Mouse (Mus musculus) embryonic facial prominence, embryonic 10.5 days (tissue): Measurements from ENCODE around the gene Cerk. TPM values are rescaled to one million over a fixed set of nuclear protein-coding genes. Genes with fewer than 3 reads are reported as not detected.

Experiments used
- DNase-seq: peaks from one replicate; pipeline ENCODE4 v3.0.0-alpha.2; 2017; ENCODE audit warnings: low spot score
- H3K27ac ChIP-seq: fragments of 300-500 bp; sonication (generic); replicated peaks from 2 replicates; pipeline ENCODE4 v1.5.1; 2016; ENCODE audit warnings: mild to moderate bottlenecking
- H3K27me3 ChIP-seq: fragments of 300-500 bp; sonication (generic); replicated peaks from 2 replicates; pipeline ENCODE4 v1.6.1; 2016; ENCODE audit warnings: low read depth, mild to moderate bottlenecking; ENCODE audit not compliant: poor library complexity, severe bottlenecking
- H3K36me3 ChIP-seq: fragments of 300-500 bp; sonication (generic); replicated peaks from 2 replicates; pipeline ENCODE4 v1.6.1; 2016; ENCODE audit warnings: mild to moderate bottlenecking, moderate library complexity
- H3K4me1 ChIP-seq: fragments of 300-500 bp; sonication (generic); 2 replicates; pipeline ENCODE4 v1.6.1; 2016
- H3K4me3 ChIP-seq: fragments of 300-500 bp; sonication (generic); 2 replicates; pipeline ENCODE4 v1.5.1; 2016; ENCODE audit warnings: mild to moderate bottlenecking, moderate library complexity
- H3K9me3 ChIP-seq: fragments of 300-500 bp; sonication (generic); 2 replicates; pipeline ENCODE4 v1.6.1; 2016; ENCODE audit warnings: mild to moderate bottlenecking
- WGBS: fragments of 180-500 bp; shearing (Covaris S2); methylation state at CpG from one replicate; pipeline ENCODE4 v1.1.7; 2016; 5-methylcytosine and 5-hydroxymethylcytosine counted together
- polyA plus RNA-seq: library from polyadenylated mRNA; unstranded; fragments of >200 nt; fragmentation: Nextera tagmentation; extraction: Ambion mirVana; gene quantifications from 2 replicates; pipeline ENCODE4 v1.2.1, GENCODE M21; 2016

Cerk gene
- polyA plus RNA-seq, 1 experiment from 2014 or later, result 13.1 TPM

GRCm38 (mm10) chr15:86176166-86176565, 9.8 kb downstream of the Cerk start:
- DNase-seq, result no peak
- 85% methylated on average over 10 of the region's 10 CpGs for WGBS
- H3K27ac ChIP-seq, result no peak overlapping the region
- H3K9me3 ChIP-seq, result no peaks in the 10 kb centered on the region
- H3K36me3 ChIP-seq, result no peaks in the 10 kb centered on the region
- H3K27me3 ChIP-seq, result no peaks in the 10 kb centered on the region
- H3K4me1 ChIP-seq, result peaks cover 57% of the 10 kb centered on the region
- no peak overlapping the region for H3K4me3 ChIP-seq

GRCm38 (mm10) chr15:86175253-86176050, 10.5 kb downstream of the Cerk start:
- no peaks in the 10 kb centered on the region for H3K27me3 ChIP-seq
- no peak overlapping the region for H3K4me3 ChIP-seq
- WGBS, result 80% methylated on average over 3 of the region's 3 CpGs
- peaks cover 64% of the 10 kb centered on the region for H3K4me1 ChIP-seq
- H3K36me3 ChIP-seq, result no peaks in the 10 kb centered on the region
- no peaks in the 10 kb centered on the region for H3K9me3 ChIP-seq
- no peak overlapping the region for H3K27ac ChIP-seq
- DNase-seq, result no peak

GRCm38 (mm10) chr15:86173136-86173985, 12.6 kb downstream of the Cerk start:
- Histone ChIP-seq H3K4me3 (no peak overlapping the region), H3K27me3 (no peaks in the 10 kb centered on the region), H3K9me3 (no peaks in the 10 kb centered on the region), H3K36me3 (no peaks in the 10 kb centered on the region), H3K27ac (peak overlapping the region; percentile 36; the same call in 1 of the 2 replicates), H3K4me1 (peaks cover 85% of the 10 kb centered on the region)
- 29% methylated on average over 16 of the region's 16 CpGs for WGBS
- no peak for DNase-seq

- DNase-seq, result no peak
- no peaks in the 10 kb centered on the region for H3K36me3 ChIP-seq
- 79% methylated on average over 6 of the region's 6 CpGs for WGBS
- H3K4me1 ChIP-seq, result peaks cover 93% of the 10 kb centered on the region
- no peaks in the 10 kb centered on the region for H3K9me3 ChIP-seq
- no peak overlapping the region for H3K4me3 ChIP-seq
- no peak overlapping the region for H3K27ac ChIP-seq
- H3K27me3 ChIP-seq, result no peaks in the 10 kb centered on the region
Observed at GRCm38 (mm10) chr15:86172526-86172925, 13.4 kb downstream of the Cerk start.

- no peaks in the 10 kb centered on the region for H3K27me3 ChIP-seq
- H3K9me3 ChIP-seq, result no peaks in the 10 kb centered on the region
- WGBS, result 50% methylated on average over 3 of the region's 3 CpGs
- H3K27ac ChIP-seq, result no peak overlapping the region
- H3K4me1 ChIP-seq, result peaks cover 94% of the 10 kb centered on the region
- H3K36me3 ChIP-seq, result no peaks in the 10 kb centered on the region
- no peak for DNase-seq
- H3K4me3 ChIP-seq, result no peak overlapping the region
Observed at GRCm38 (mm10) chr15:86172124-86172523, 13.8 kb downstream of the Cerk start.

GRCm38 (mm10) chr15:86171316-86171715, 14.6 kb downstream of the Cerk start:
- peaks cover 86% of the 10 kb centered on the region for H3K4me1 ChIP-seq

GRCm38 (mm10) chr15:86169817-86170110, 16.2 kb downstream of the Cerk start:
- Histone ChIP-seq H3K27me3 (no peaks in the 10 kb centered on the region), H3K4me3 (no peak overlapping the region), H3K4me1 (peaks cover 75% of the 10 kb centered on the region), H3K27ac (0 out of 2 replicates have a peak overlapping the region, but pooled peaks have one; percentile 57), H3K36me3 (peaks cover 6% of the 10 kb centered on the region; the same call in 1 of the 2 replicates), H3K9me3 (no peaks in the 10 kb centered on the region)
- WGBS, result 76% methylated on average over 4 of the region's 4 CpGs
- no peak for DNase-seq

More at GRCm38 (mm10) chr15:86171316-86171715, 14.6 kb downstream of the Cerk start:
- Histone ChIP-seq H3K27ac (peak overlapping the region; percentile 19; the same call in 1 of the 2 replicates), H3K4me3 (no peak overlapping the region), H3K36me3 (no peaks in the 10 kb centered on the region), H3K27me3 (no peaks in the 10 kb centered on the region), H3K9me3 (no peaks in the 10 kb centered on the region)
- no peak for DNase-seq
- 66% methylated on average over 12 of the region's 12 CpGs for WGBS

GRCm38 (mm10) chr15:86168941-86169816, 16.8 kb downstream of the Cerk start:
- no peak for DNase-seq
- H3K27me3 ChIP-seq, result no peaks in the 10 kb centered on the region
- H3K27ac ChIP-seq, result peak overlapping the region; percentile 57
- no peaks in the 10 kb centered on the region for H3K9me3 ChIP-seq
- no peak overlapping the region for H3K4me3 ChIP-seq
- WGBS, result 85% methylated on average over 12 of the region's 12 CpGs
- H3K36me3 ChIP-seq, result peaks cover 9% of the 10 kb centered on the region; the same call in 1 of the 2 replicates
- H3K4me1 ChIP-seq, result peaks cover 70% of the 10 kb centered on the region

GRCm38 (mm10) chr15:86168505-86168867, 17.5 kb downstream of the Cerk start:
- H3K9me3 ChIP-seq, result no peaks in the 10 kb centered on the region
- H3K4me1 ChIP-seq, result peaks cover 63% of the 10 kb centered on the region
- H3K4me3 ChIP-seq, result no peak overlapping the region
- H3K36me3 ChIP-seq, result peaks cover 9% of the 10 kb centered on the region; the same call in 1 of the 2 replicates
- peak overlapping the region; percentile 57; the same call in 1 of the 2 replicates for H3K27ac ChIP-seq
- DNase-seq, result no peak
- no peaks in the 10 kb centered on the region for H3K27me3 ChIP-seq
- WGBS, result 59% methylated on average over 7 of the region's 7 CpGs

- Histone ChIP-seq H3K36me3 (peaks cover 12% of the 10 kb centered on the region; the same call in 1 of the 2 replicates), H3K9me3 (no peaks in the 10 kb centered on the region), H3K27ac (0 out of 2 replicates have a peak overlapping the region, but pooled peaks have one; percentile 57), H3K27me3 (no peaks in the 10 kb centered on the region), H3K4me1 (peaks cover 57% of the 10 kb centered on the region), H3K4me3 (no peak overlapping the region)
- no peak for DNase-seq
- 81% methylated on average over 10 of the region's 10 CpGs for WGBS
Observed at GRCm38 (mm10) chr15:86167787-86168504, 18.0 kb downstream of the Cerk start.

GRCm38 (mm10) chr15:86167032-86167655, 18.8 kb downstream of the Cerk start:
- Histone ChIP-seq H3K27ac (no peak overlapping the region), H3K9me3 (no peaks in the 10 kb centered on the region), H3K4me1 (peaks cover 49% of the 10 kb centered on the region), H3K27me3 (no peaks in the 10 kb centered on the region), H3K36me3 (peaks cover 13% of the 10 kb centered on the region), H3K4me3 (no peak overlapping the region)
- 90% methylated on average over 7 of the region's 7 CpGs for WGBS
- no peak for DNase-seq
